Mouse (Mus musculus): ENCODE results near the gene Shld1. TPM values are rescaled to one million over a fixed set of nuclear protein-coding genes. Genes with fewer than 3 reads are reported as not detected.

The Shld1 gene
- polyA plus RNA-seq, 1 experiment from 2014 or later = 14.1 TPM

- no peak overlapping the region for H3K27ac ChIP-seq (ENCODE audit: low read depth, low read length)
- H3K9me3 ChIP-seq (ENCODE audit: control insufficient read depth, low read length) = no peaks in the 10 kb centered on the region
- no peaks in the 10 kb centered on the region for H3K4me1 ChIP-seq (replicated peaks; ENCODE audit: control insufficient read depth, insufficient read depth, low read length)
- H3K4me3 ChIP-seq (ENCODE audit: low read depth, low read length) = no peak overlapping the region
- WGBS = 95% methylated on average over 3 of the region's 3 CpGs
- no peak for ATAC-seq (replicated peaks; ENCODE audit: low FRiP score)
- H3K4me2 ChIP-seq = no peak overlapping the region
- no peaks in the 10 kb centered on the region for H3K36me3 ChIP-seq (ENCODE audit: control insufficient read depth, insufficient read depth, low read length)
- H3K9ac ChIP-seq (ENCODE audit: low read depth, low read length) = no peak overlapping the region
- DNase-seq (ENCODE audit: low spot score) = no peak
- H3K27me3 ChIP-seq (replicated peaks; ENCODE audit: control insufficient read depth, insufficient read depth, low read length) = no peaks in the 10 kb centered on the region
Observed at GRCm38 (mm10) chr2:132714946-132715345, 28.2 kb downstream of the Shld1 start.

- Histone ChIP-seq H3K9ac (ENCODE audit: low read depth, low read length) (no peak overlapping the region), H3K27ac (ENCODE audit: low read depth, low read length) (no peak overlapping the region), H3K4me2 (no peak overlapping the region), H3K9me3 (ENCODE audit: control insufficient read depth, low read length) (no peaks in the 10 kb centered on the region), H3K4me1 (replicated peaks; ENCODE audit: control insufficient read depth, insufficient read depth, low read length) (no peaks in the 10 kb centered on the region), H3K4me3 (ENCODE audit: low read depth, low read length) (no peak overlapping the region), H3K27me3 (replicated peaks; ENCODE audit: control insufficient read depth, insufficient read depth, low read length) (no peaks in the 10 kb centered on the region), H3K36me3 (ENCODE audit: control insufficient read depth, insufficient read depth, low read length) (no peaks in the 10 kb centered on the region)
- 67% methylated on average over 12 of the region's 12 CpGs for WGBS
- ATAC-seq (replicated peaks; ENCODE audit: low FRiP score) (no peak), DNase-seq (ENCODE audit: low spot score) (no peak)
Observed at GRCm38 (mm10) chr2:132715421-132716070, 28.8 kb downstream of the Shld1 start.

- H3K27ac ChIP-seq (ENCODE audit: low read depth, low read length) = no peak overlapping the region
- H3K4me3 ChIP-seq (ENCODE audit: low read depth, low read length) = no peak overlapping the region
- peak; percentile 76 for ATAC-seq (replicated peaks; ENCODE audit: low FRiP score)
- H3K9ac ChIP-seq (ENCODE audit: low read depth, low read length) = no peak overlapping the region
- no peak overlapping the region for H3K4me2 ChIP-seq
- no peak for DNase-seq (ENCODE audit: low spot score)
- no peaks in the 10 kb centered on the region for H3K9me3 ChIP-seq (ENCODE audit: control insufficient read depth, low read length)
- H3K36me3 ChIP-seq (ENCODE audit: control insufficient read depth, insufficient read depth, low read length) = no peaks in the 10 kb centered on the region
- WGBS = 28% methylated on average over 5 of the region's 5 CpGs
- no peaks in the 10 kb centered on the region for H3K4me1 ChIP-seq (replicated peaks; ENCODE audit: control insufficient read depth, insufficient read depth, low read length)
- no peaks in the 10 kb centered on the region for H3K27me3 ChIP-seq (replicated peaks; ENCODE audit: control insufficient read depth, insufficient read depth, low read length)
Observed at GRCm38 (mm10) chr2:132716154-132716553, 29.4 kb downstream of the Shld1 start.

- H3K36me3 ChIP-seq (ENCODE audit: control insufficient read depth, insufficient read depth, low read length) = no peaks in the 10 kb centered on the region
- DNase-seq (ENCODE audit: low spot score) (no peak), ATAC-seq (replicated peaks; ENCODE audit: low FRiP score) (no peak)
- H3K27ac ChIP-seq (ENCODE audit: low read depth, low read length) = no peak overlapping the region
- no peaks in the 10 kb centered on the region for H3K9me3 ChIP-seq (ENCODE audit: control insufficient read depth, low read length)
- 92% methylated on average over 9 of the region's 9 CpGs for WGBS
- no peak overlapping the region for H3K4me3 ChIP-seq (ENCODE audit: low read depth, low read length)
- no peaks in the 10 kb centered on the region for H3K27me3 ChIP-seq (replicated peaks; ENCODE audit: control insufficient read depth, insufficient read depth, low read length)
- no peak overlapping the region for H3K4me2 ChIP-seq
- H3K9ac ChIP-seq (ENCODE audit: low read depth, low read length) = no peak overlapping the region
- no peaks in the 10 kb centered on the region; the same call in 1 of the 2 replicates for H3K4me1 ChIP-seq (replicated peaks; ENCODE audit: control insufficient read depth, insufficient read depth, low read length)
Observed at GRCm38 (mm10) chr2:132716901-132717536, 30.3 kb downstream of the Shld1 start.

GRCm38 (mm10) chr2:132717537-132717912, 30.8 kb downstream of the Shld1 start:
- no peak overlapping the region for H3K4me3 ChIP-seq (ENCODE audit: low read depth, low read length)
- ATAC-seq (replicated peaks; ENCODE audit: low FRiP score) (no peak), DNase-seq (ENCODE audit: low spot score) (no peak)
- no peaks in the 10 kb centered on the region for H3K36me3 ChIP-seq (ENCODE audit: control insufficient read depth, insufficient read depth, low read length)
- no peaks in the 10 kb centered on the region for H3K9me3 ChIP-seq (ENCODE audit: control insufficient read depth, low read length)
- H3K9ac ChIP-seq (ENCODE audit: low read depth, low read length) = no peak overlapping the region
- H3K27ac ChIP-seq (ENCODE audit: low read depth, low read length) = no peak overlapping the region
- H3K4me1 ChIP-seq (replicated peaks; ENCODE audit: control insufficient read depth, insufficient read depth, low read length) = no peaks in the 10 kb centered on the region; the same call in 1 of the 2 replicates
- 86% methylated on average over 5 of the region's 5 CpGs for WGBS
- H3K4me2 ChIP-seq = no peak overlapping the region
- H3K27me3 ChIP-seq (replicated peaks; ENCODE audit: control insufficient read depth, insufficient read depth, low read length) = no peaks in the 10 kb centered on the region

GRCm38 (mm10) chr2:132720921-132721566, 34.3 kb downstream of the Shld1 start:
- WGBS = 70% methylated on average over 9 of the region's 9 CpGs
- no peaks in the 10 kb centered on the region; the same call in 1 of the 2 replicates for H3K4me1 ChIP-seq (replicated peaks; ENCODE audit: control insufficient read depth, insufficient read depth, low read length)
- ATAC-seq (replicated peaks; ENCODE audit: low FRiP score) (no peak), DNase-seq (ENCODE audit: low spot score) (no peak)
- no peak overlapping the region for H3K4me2 ChIP-seq
- no peaks in the 10 kb centered on the region for H3K36me3 ChIP-seq (ENCODE audit: control insufficient read depth, insufficient read depth, low read length)
- H3K4me3 ChIP-seq (ENCODE audit: low read depth, low read length) = no peak overlapping the region
- no peak overlapping the region for H3K27ac ChIP-seq (ENCODE audit: low read depth, low read length)
- H3K9ac ChIP-seq (ENCODE audit: low read depth, low read length) = no peak overlapping the region
- no peaks in the 10 kb centered on the region for H3K9me3 ChIP-seq (ENCODE audit: control insufficient read depth, low read length)
- no peaks in the 10 kb centered on the region for H3K27me3 ChIP-seq (replicated peaks; ENCODE audit: control insufficient read depth, insufficient read depth, low read length)

- Histone ChIP-seq H3K4me1 (replicated peaks; ENCODE audit: control insufficient read depth, insufficient read depth, low read length) (no peaks in the 10 kb centered on the region; the same call in 1 of the 2 replicates), H3K27ac (ENCODE audit: low read depth, low read length) (no peak overlapping the region), H3K4me3 (ENCODE audit: low read depth, low read length) (no peak overlapping the region), H3K4me2 (no peak overlapping the region), H3K36me3 (ENCODE audit: control insufficient read depth, insufficient read depth, low read length) (no peaks in the 10 kb centered on the region), H3K27me3 (replicated peaks; ENCODE audit: control insufficient read depth, insufficient read depth, low read length) (no peaks in the 10 kb centered on the region), H3K9ac (ENCODE audit: low read depth, low read length) (no peak overlapping the region), H3K9me3 (ENCODE audit: control insufficient read depth, low read length) (no peaks in the 10 kb centered on the region)
- DNase-seq (ENCODE audit: low spot score) (no peak), ATAC-seq (replicated peaks; ENCODE audit: low FRiP score) (no peak)
- WGBS = 88% methylated on average over 2 of the region's 2 CpGs
Observed at GRCm38 (mm10) chr2:132721844-132722243, 35.1 kb downstream of the Shld1 start.

GRCm38 (mm10) chr2:132723958-132724431, 37.3 kb downstream of the Shld1 start:
- Histone ChIP-seq H3K4me2 (no peak overlapping the region), H3K4me1 (replicated peaks; ENCODE audit: control insufficient read depth, insufficient read depth, low read length) (no peaks in the 10 kb centered on the region; the same call in 1 of the 2 replicates), H3K9me3 (ENCODE audit: control insufficient read depth, low read length) (no peaks in the 10 kb centered on the region), H3K4me3 (ENCODE audit: low read depth, low read length) (no peak overlapping the region), H3K9ac (ENCODE audit: low read depth, low read length) (no peak overlapping the region), H3K36me3 (ENCODE audit: control insufficient read depth, insufficient read depth, low read length) (no peaks in the 10 kb centered on the region), H3K27ac (ENCODE audit: low read depth, low read length) (no peak overlapping the region), H3K27me3 (replicated peaks; ENCODE audit: control insufficient read depth, insufficient read depth, low read length) (no peaks in the 10 kb centered on the region)
- no peak for DNase-seq (ENCODE audit: low spot score)
- ATAC-seq (replicated peaks; ENCODE audit: low FRiP score) = no peak
- 85% methylated on average over 5 of the region's 5 CpGs for WGBS
